Mouse (Mus musculus): ENCODE measurements around the gene Gapdh.
"Not testable (repeated sequence)": the region's sequence is repeated elsewhere in the genome, so short reads cannot be mapped to it uniquely, and the experiment has no call there.

Gene Gapdh

DNA sequence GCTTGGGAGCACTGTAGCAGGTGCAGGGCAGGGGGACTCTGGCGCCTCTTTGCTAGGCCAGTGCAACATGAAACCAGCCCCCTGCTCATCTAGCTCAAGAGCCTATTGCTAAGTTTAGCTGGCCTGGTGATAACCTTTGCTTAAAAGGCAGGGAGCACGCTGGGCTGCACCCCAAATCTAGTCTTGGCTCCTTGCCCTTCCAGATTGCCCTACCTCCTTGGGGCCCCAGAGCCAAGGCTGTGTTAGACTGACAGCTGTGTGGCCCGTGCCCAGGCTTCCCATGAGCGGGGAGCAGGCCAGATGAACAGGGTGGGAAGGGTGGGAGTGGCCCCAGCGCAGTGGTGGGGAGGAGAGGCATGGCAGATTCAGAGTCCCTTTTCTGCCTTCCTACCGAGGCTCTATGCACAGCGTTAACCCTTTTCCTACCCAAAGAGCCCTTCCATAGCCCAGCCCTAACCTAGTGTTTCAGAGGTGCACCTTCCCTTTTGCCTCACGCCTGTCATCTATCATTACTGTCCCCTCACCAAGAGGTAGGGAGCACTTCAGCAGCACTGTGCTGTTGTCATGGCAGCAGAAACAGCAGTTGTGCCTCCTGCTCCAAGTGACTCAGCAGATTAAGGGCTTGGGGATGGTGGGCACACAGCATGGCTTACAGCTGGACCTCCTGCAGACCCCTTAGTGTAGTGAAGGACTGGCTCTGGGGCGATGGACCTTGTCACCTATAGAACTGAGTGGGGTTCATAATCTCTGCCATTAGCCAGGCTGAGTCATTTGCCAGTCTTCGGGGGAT is 789 bp upstream of the Gapdh start:
- peak; percentile 67 for DNase-seq (ENCODE audit: low spot score)

DNA sequence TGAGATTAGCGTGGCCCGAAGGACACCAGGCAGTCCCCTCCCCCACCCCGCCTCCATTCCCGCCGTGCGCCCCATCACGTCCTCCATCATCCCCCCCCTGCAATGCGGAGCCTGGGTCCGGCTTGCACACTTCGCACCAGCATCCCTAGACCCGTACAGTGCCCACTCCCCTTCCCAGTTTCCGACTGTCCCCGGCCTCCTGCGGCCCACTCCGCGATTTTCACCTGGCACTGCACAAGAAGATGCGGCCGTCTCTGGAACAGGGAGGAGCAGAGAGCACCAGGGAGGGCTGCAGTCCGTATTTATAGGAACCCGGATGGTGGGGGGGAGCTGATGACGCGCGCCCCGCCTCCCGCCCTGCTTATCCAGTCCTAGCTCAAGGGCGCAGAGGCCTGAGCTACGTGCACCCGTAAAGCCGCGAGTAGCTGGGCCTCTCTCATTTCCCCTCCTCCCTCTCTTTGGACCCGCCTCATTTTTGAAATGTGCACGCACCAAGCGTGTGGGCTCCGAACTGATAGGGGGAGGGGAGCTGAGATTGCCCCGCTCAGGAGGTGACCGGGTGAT is 857 bp downstream of the Gapdh start:
- DNase-seq (ENCODE audit: low spot score), result peak; percentile 98

DNA sequence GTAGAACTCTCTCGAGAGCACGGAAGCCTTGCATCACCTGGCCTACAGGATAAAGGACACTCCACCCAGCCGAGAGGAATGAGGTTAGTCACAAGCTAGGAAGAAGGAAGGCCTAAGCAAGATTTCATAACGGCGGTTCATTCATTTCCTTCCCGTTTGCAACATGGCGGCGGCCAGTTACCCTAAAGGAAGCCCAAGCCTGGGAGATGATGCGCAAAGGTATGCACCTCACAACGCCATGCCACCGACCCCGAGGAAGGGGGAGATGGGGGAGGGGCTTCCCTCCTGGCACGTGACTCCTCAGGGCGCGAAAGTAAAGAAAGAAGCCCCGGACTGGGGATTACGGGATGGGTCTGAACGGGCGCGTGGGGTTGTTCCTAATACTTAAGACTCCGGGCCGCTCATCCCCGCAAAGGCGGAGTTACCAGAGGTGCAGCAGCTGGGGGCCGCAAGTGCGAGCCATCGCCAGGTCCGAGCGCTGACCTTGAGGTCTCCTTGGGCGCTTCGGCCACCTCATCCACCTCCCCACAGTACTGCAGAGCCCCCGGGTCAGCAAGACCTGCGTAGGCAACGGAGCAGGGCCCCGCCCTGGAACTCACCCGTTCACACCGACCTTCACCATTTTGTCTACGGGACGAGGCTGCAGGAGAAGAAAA is 1.5 kb downstream of the Gapdh start:
- peak; percentile 88 for DNase-seq (ENCODE audit: low spot score)

DNA sequence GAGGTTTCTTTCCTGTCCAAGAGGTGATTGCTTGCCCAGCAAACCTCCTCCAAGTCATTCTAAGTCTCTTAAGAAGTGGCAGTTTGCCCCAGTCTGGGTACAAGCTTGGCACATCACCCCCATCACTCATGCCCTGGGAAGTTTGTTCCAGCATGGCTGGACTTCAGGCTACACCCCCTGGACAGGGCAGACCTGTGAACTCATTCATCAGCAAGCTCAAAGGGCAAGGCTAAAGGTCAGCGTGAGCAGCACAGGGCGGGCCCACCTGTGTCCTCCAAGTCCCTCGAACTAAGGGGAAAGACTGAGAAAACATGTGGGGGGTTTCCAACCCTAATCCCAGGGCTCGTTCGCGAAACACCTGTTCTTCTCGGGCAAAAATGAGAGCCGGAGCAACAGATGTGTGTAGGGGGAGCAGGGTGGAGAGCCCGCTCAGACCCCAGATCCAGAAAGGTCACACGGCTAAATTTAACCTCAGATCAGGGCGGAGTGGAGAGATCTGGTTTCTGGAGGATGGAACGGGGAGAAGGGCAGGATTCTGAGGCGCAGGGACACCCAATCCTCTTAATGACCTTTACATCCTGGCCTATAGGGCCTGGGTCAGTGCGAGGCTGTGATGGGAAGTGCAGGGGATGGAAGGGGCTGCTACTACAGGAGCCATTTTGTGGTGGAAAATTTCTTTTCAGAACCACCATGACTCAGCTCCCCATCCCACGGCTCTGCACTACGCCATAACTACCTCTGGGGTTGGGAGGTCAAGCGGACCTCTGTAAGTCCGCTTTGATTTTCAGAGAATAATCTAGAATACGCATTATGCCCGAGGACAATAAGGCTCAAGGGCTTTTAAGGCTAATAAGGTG is 2.2 kb downstream of the Gapdh start:
- DNase-seq (ENCODE audit: low spot score), result no peak

DNA sequence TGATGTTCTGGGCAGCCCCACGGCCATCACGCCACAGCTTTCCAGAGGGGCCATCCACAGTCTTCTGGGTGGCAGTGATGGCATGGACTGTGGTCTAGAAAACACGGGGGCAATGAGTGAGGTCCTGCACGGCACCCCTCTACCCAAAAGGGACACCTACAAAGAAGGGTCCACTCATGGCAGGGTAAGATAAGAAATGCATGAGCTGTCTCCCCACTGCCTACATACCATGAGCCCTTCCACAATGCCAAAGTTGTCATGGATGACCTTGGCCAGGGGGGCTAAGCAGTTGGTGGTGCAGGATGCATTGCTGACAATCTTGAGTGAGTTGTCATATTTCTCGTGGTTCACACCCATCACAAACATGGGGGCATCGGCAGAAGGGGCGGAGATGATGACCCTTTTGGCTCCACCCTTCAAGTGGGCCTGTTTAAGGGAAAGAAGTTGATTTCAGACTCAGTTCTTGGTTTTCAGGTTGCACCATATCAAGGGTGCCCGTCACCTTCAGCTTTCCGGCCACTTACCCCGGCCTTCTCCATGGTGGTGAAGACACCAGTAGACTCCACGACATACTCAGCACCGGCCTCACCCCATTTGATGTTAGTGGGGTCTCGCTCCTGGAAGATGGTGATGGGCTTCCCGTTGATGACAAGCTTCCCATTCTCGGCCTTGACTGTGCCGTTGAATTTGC is 3.5 kb downstream of the Gapdh start:
- DNase-seq (ENCODE audit: low spot score), result not testable (repeated sequence)

DNA sequence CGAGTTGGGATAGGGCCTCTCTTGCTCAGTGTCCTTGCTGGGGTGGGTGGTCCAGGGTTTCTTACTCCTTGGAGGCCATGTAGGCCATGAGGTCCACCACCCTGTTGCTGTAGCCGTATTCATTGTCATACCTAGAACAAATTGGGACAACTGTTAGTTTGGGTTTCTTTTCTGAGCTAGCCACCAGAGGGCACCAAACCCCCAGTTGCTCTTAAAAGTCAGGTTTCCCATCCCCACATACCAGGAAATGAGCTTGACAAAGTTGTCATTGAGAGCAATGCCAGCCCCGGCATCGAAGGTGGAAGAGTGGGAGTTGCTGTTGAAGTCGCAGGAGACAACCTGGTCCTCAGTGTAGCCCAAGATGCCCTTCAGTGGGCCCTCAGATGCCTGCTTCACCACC is 4.3 kb downstream of the Gapdh start:
- peak; percentile 69 for DNase-seq (ENCODE audit: low spot score)

DNA sequence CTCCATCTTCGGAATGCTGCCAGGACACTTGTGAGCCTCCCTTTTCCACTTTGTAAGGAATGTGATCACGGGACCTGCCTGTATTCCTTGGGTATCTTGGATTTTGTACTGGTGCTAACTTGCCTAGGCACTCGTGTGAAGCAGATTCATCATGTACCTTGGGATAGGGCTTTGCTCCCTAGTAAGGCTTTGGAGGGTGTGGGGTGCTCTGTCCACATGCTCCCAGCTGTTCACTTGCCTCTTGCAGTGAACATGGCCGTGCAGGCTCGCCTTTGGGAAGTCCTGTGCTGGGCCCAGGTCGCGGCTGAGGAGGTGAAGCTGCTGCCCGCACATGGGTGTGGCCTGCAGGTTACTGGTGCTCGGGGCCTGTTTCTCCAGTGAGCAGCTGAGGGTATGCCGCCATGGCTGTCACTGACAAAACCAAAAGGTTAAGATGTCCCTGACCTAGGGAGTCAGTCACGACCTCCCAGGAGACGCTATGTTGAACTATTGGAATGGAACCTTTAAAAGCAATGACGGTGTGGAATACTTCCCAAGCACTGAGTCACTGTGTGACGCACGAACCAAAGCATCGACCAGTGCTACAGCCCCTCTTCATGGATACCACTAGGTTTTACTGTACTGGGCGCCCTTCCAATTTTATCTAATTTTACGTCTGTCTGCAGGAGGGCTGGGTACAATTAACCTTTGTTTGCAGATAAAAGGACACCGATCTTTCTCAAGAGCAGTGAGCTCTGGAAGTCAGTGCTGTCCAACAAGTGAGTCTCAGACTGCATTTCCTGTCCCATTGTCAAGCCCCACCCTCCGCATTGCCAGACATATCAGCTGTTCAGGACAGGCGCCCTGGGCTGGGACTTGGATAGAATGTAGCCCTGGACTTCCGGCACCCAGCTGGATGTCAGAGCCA is 5.2 kb downstream of the Gapdh start:
- DNase-seq (ENCODE audit: low spot score), result peak; percentile 78

DNA sequence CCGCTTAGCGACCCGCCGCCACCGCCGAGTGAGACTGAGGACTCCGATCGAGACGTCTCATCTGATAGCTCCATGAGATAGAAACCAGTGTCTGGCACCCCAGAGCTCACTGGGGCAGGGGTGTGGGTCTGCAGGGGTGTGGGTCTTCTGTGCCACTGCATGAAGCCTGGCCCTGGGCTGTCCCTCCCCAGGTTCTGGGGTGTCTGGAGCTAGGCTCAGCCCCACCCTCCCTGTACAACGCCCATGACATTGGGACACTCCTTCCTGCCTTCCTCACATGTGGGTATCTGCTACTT is 5.8 kb downstream of the Gapdh start:
- DNase-seq (ENCODE audit: low spot score), result no peak

DNA sequence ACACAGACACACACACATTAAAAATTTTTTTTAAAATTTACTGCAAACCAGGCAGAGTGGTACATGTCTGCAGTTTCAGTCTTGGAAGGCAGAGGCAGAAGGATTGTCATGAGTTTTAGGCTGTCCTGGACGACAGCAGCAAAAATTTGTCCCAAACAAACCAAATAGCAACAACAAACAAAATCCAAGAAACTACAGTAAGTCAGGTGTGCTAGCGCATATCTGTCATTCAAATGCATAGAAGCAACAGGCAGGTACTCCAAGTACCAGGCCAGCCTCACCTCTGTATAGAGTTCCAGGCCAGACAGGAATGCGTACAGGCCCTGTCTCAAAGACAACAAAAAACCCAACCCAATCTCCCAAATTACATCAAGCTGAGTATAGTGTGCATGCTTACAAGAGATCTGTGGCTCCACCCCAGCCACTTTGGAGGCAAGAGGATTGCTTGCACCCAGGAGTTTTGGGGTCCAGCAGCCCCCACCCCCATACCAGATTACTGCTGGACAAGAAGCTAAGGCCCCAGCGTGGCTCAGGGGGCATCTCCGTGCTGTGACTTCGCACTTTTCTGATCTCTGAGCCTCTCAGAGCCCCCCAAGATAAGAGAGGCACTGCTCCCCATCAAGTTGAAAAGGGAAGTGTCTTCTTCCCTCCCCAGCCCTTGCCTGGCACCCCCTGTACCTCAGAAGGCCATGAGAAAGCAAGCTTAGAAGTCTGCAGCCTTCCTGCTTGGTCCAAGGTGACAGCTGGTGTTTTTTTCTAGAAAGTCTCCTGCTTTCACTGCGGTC is 6.3 kb downstream of the Gapdh start:
- no peak for DNase-seq (ENCODE audit: low spot score)

DNA sequence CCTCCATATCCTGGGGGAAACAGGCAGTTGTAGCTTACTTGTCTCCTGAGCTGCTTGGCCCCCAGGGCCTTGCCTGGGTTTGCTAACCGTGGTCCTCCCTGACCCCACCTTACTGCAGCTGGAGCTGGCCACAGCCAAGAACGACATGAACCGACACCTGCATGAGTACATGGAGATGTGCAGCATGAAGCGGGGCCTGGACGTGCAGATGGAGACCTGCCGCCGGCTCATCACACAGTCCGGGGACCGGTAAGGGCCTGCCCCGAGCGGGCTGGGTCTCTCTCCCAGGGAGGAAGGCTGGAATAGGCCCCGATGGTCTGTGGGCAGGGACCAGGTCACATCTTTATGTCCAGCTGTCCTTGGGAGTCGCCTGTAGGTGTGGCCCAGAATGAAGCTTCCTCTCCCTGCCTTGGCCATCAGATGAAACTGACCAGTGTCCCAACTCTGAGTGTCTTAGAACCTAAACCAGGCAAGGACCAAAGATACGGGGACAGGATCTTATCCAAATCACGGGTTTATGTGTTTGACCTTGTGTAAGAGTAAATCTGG is 7.2 kb downstream of the Gapdh start:
- no peak for DNase-seq (ENCODE audit: low spot score)

DNA sequence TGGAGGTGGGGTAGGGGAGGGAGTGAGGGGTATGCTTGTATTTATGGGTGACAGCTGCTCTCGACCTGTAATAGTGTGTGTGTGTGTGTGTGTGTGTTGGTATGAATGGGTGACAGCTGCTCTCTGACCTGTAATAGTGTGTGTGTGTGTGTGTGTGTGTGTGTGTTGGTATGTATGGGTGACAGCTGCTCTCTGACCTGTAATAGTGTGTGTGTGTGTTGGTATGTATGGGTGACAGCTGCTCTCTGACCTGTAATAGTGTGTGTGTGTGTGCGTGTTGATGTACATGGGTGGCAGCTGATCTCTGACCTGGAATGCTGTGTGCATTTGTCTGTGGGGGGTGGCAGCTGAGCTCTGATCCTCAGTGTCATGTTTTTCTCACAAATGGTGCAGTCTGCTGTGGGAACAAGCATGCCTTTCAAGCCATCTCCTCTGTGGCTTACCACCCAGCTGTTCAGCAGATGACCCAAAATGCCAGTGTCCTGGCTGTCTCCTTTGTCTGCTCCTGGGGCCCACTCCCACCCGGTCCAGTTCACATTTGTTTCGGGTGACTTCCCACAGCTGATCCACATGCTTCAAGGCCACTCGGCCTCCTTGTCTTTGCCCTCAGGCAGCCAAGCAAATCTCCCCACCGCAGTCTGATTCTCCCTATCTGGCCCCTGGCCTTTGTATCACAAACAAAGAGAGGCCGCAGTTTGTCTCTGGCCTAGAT is 9.2 kb downstream of the Gapdh start:
- peak; percentile 73 for DNase-seq (ENCODE audit: low spot score)

DNA sequence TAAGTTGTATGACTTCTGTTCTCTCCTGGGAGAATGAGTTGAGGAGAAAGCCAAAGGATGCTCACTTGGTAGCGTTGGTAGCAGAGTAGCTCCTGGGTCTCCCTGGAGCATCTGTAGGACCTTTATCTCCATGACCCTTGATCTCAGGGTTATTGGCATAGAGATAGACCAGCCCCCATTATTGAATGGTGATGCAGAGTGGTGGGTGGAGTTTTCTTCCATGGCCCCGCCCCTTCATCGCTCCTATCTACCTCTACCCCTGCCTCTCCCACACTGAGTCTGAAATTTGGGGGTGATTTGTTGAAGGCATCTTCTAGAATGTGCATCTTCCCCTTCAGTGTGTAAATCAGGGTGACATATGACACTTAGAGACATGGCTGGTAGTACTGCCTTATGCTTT is 9.8 kb downstream of the Gapdh start:
- DNase-seq (ENCODE audit: low spot score), result no peak

DNA sequence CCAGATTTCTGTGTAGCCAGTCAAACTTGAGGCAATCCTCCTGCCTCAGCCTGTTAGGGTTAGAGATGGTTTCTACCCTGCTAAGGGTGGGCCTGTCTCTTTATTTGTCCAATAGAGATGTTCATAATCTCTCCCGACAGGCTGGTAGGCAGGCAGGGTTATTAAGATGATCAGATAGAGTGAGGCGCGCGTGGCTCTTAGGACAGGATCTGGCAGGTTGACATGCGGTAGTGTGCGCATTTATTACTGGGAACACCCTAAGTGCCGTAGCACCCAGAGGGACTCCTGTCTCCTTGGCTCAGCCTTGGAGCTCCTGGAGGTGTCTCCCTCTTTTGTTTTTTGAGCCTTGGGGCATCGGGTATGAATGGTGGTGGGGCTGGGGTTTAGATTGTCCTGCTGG is 11.0 kb downstream of the Gapdh start:
- DNase-seq (ENCODE audit: low spot score), result no peak

DNA sequence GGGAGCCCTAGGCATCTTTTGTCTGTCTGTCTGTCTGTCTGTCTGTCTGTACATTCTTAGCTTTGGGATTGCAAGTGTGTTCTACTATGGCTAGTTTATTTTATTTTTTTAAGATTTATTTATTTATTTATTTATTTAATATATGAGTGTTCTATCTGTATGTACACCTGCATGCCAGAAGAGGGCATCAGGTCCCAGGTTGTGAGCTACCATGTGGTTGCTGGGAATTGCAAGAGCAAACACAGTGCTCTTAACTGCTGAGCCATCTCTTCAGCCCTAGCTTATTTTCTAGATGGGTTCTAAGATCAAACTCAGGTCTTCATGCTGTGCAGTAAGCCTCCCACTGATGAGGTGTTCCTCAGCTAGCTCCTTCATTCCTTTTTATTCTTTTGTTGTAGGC is 11.7 kb downstream of the Gapdh start:
- peak; percentile 53 for DNase-seq (ENCODE audit: low spot score)

DNA sequence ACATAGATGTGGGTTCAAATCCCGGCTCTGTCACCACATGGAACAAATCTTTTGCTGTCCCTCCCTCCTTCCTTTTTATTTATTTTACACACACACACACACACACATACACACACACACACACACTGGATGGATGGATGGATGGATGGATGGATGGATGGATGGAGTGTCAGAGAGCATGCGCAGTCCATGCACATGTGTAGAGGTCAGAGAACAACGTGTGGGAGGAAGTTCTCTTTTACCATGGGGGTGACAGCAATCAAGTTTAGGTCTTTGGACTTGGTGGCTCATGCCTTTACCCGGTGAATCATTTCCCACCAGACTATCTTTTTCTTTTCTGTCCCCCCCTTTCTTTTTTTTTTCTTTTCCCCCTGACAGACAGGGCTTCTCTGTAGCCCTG is 12.6 kb downstream of the Gapdh start:
- DNase-seq (ENCODE audit: low spot score), result no peak

DNA sequence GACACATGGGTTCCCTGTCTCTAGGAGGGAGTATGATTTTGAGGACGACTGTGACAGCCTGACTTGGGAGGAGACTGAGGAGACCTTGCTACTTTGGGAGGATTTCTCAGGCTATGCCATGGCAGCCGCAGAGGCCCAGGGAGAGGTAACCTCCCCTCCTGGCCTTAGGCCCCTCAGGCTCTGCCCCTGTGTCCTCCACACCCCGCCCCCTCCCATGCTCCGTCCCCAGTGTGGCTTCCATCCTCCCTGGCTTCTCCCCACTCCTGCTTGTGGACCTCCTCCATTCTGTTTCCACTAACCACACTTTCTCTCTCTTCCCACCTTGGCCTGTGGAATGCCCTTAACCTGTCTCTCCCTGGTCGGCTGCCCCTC is 13.3 kb downstream of the Gapdh start:
- no peak for DNase-seq (ENCODE audit: low spot score)

DNA sequence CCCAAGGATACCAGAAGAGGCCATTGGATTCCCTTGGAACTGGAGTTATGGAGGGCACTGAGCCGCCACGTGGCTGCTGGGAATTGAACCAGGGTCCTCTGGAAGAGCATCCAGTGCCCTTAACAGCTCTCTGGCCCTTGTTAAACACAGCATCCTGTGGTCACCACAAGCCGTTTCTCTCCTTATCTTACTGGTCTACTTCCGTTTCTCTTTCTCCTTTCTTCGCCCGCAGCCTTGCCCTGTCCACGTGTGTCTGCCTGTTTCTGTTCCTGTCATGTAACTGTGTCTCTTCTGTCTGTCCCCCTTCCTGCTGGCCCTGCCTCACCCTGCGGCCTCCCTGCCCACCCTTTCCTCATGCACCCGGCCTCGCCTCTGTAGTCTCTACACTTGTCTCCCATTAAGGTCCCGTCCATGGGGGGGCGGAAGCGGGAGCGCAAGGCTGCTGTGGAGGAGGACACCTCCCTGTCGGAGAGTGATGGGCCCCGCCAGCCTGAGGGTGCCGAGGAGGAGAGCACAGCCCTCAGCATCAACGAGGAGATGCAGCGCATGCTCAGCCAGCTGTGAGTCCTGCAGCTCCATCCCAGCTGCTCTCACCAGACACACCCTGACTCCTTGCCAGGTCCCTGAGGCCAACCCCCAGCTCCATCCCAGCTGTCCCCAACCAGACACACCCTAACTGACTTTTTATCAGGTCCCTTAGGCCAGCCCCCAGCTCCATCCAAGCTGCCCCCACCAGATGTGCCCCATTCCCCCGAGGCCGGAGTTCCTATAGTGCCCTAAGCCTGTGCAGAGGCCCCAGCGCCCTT is 13.9 kb downstream of the Gapdh start:
- DNase-seq (ENCODE audit: low spot score), result no peak

DNA sequence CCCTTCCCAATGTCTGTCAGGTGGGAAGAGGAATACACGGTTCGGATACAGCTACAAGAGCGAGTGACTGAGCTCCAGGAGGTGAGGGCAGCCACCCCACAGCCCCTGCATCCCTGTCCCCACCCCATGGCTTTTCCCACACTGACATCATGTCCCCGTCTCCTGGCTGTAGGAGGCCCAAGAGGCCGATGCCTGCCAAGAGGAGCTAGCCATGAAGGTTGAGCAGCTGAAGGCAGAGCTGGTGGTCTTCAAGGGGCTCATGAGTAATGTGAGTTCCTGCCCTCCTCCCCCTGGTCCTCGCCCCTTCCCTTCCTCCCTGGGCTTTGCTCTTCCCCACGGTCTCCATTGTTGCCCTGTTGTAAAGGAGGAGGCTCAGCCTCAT is 16.7 kb downstream of the Gapdh start:
- no peak for DNase-seq (ENCODE audit: low spot score)

Measured in embryo, embryonic 10 days (tissue).